8 mouse cellular contexts compared by ENCODE assay signal in the genomic region with DNA sequence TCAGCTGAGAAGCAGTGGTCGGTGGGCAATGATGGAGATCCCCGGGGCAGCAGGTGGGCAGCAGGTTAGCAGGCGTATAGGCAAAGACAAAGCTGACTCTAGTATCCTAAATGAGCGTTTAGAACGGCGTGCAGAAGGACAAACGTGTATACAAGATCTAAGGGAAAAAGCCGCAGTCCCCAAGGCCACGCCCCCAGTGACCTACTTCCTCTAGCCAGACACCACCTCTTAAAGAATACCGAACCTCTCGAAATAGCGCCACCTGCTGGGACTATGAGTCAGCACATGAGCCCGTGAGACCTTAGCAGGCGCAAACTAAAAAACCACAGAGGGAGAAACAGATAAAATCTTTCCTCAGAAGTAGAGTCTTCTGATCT. TPM values are rescaled to one million over a fixed set of nuclear protein-coding genes. Genes with fewer than 3 reads are reported as not detected.
DNase-seq lines count a peak whose midpoint lies in the region; ATAC-seq and TF ChIP-seq lines count a peak whose summit lies in the region.

No protein-coding gene starts in this region.

- H3K27ac ChIP-seq in hindbrain, postnatal 0 days: peak overlapping the region; percentile 82
- peak overlapping the region; percentile 92 for H3K27ac ChIP-seq in left cerebral cortex, adult 2 months

- peak; percentile 90 for TF ChIP-seq CTCF in hindbrain, postnatal 0 days (IDR thresholded peaks at IDR 0.05; ENCODE audit: low read depth)
- peak; percentile 94 for TF ChIP-seq CTCF in left cerebral cortex, adult 2 months (IDR thresholded peaks at IDR 0.05)

- peak overlapping the region; percentile 52 for H3K4me3 ChIP-seq in hindbrain, postnatal 0 days (ENCODE audit: low read length)
- peak overlapping the region; percentile 63 for H3K4me3 ChIP-seq in left cerebral cortex, adult 2 months

- no peaks in the 10 kb centered on the region for H3K36me3 ChIP-seq in hindbrain, postnatal 0 days (ENCODE audit: insufficient read depth, low read length)

- under 1% methylated on average over 14 of the region's 14 CpGs for whole genome bisulfite sequencing in hindbrain, postnatal 0 days

- peak; percentile 87 for ATAC-seq in hindbrain, postnatal 0 days
- ATAC-seq in megakaryocyte, adult 5-6 weeks (ENCODE audit: poor library complexity, severe bottlenecking): peak; percentile 93

- peak overlapping the region; percentile 94 for H3K4me2 ChIP-seq in hindbrain, postnatal 0 days (ENCODE audit: low read depth, low read length)

- H3K9ac ChIP-seq in hindbrain, postnatal 0 days (replicated peaks; ENCODE audit: low read length): peak overlapping the region; percentile 67

- intact Hi-C loops in left cerebral cortex, adult 2 months (cut with DNase I): loop anchor here (1.0 kb wide), 1 partner anchor 36 kb away; no protein-coding TSS in a partner anchor

- H3K27me3 ChIP-seq in hindbrain, postnatal 0 days (ENCODE audit: insufficient read depth, low read length): no peaks in the 10 kb centered on the region

- 0 out of 2 replicates have a peak, but pooled peaks cover 2% of the 10 kb centered on the region for H3K4me1 ChIP-seq in hindbrain, postnatal 0 days (ENCODE audit: insufficient read depth, low read length)

- H3K9me3 ChIP-seq in hindbrain, postnatal 0 days (ENCODE audit: low read length): no peaks in the 10 kb centered on the region

- DNase-seq in T-cell, adult 2 months (ENCODE audit: low spot score): peak; percentile 91
- peak; percentile 93 to 95 for DNase-seq in cerebellum, postnatal 36 days
- peak; percentile 93 for DNase-seq in gastrocnemius, adult 18-20 months (ENCODE audit: low spot score)
- DNase-seq in hindbrain, postnatal 0 days (ENCODE audit: low spot score): peak; percentile 97
- peak; percentile 89 to 90 for DNase-seq in left cerebral cortex, adult 2 months (ENCODE audit: extremely low spot score in 1 of 2, low spot score in 2 of 2)
- DNase-seq in right cerebral cortex, adult 2 months (ENCODE audit: low spot score in 2 of 2): peak; percentile 95 to 96
- peak; percentile 92 for DNase-seq in urinary bladder, postnatal 14 days (ENCODE audit: low spot score)

RNA-seq across cellular contexts. Expression of a gene that starts 0.9 kb away (rescaled TPM):
- total RNA-seq in gastrocnemius, adult 18-20 months (2021): not detected
- total RNA-seq in hindbrain, postnatal 0 days (2014; rRNA removed): 3.2 and 7.0 TPM in 2 replicates
- polyA plus RNA-seq in hindbrain, postnatal 0 days (2015; fragmentation: Nextera tagmentation; extraction: Ambion mirVana): 3.5 TPM in 2 replicates
- total RNA-seq in left cerebral cortex, adult 2 months (2021): 1 to 10 TPM; 3.6 to 5.1 TPM
- total RNA-seq in megakaryocyte, adult 5-6 weeks (2015): not detected in 2 replicates
- not detected in 2 replicates for total RNA-seq in megakaryocyte, adult 5-6 weeks (2017)

Comparison
In these comparisons a context has a peak if more than half of its experiments do, and no peak if none do; other contexts are left out.
1. Peak in every context shown above with its lines: DNase-seq, ATAC-seq, H3K4me3 ChIP-seq and H3K27ac ChIP-seq.